Mouse (Mus musculus) myocyte (in vitro differentiated cells): Measurements from ENCODE around the gene Itpkc.

Source experiments
- E2F4 ChIP-seq: IDR thresholded peaks from one replicate; pipeline ENCODE4 v1.6.1; 2011; ENCODE audit warnings: mild to moderate bottlenecking, control low read depth, moderate library complexity; ENCODE audit not compliant: insufficient read depth
- MAX ChIP-seq: IDR thresholded peaks from one replicate; pipeline ENCODE4 v1.6.1; 2011; ENCODE audit warnings: low read depth, mild to moderate bottlenecking, control low read depth
- MYOG ChIP-seq, 3 experiments: IDR thresholded peaks; one replicate each; pipeline ENCODE4 v1.6.1; 2011; ENCODE audit warnings: control low read depth in 2 of 3, low read depth in 2 of 3, mild to moderate bottlenecking in 2 of 3; ENCODE audit not compliant: insufficient read length in 2 of 3, control insufficient read depth in 1 of 3, insufficient read depth in 1 of 3
- POLR2A ChIP-seq: IDR thresholded peaks from one replicate; pipeline ENCODE4 v1.6.1; 2011; ENCODE audit warnings: low read depth, mild to moderate bottlenecking, control low read depth, moderate library complexity; ENCODE audit not compliant: insufficient read length
- POLR2AphosphoS2 ChIP-seq: IDR thresholded peaks from one replicate; pipeline ENCODE4 v1.6.1; 2011; ENCODE audit warnings: low read depth, control low read depth; ENCODE audit not compliant: insufficient read length
- REST ChIP-seq: IDR thresholded peaks from one replicate; pipeline ENCODE4 v1.6.1; 2011; ENCODE audit warnings: mild to moderate bottlenecking, control low read depth, moderate library complexity; ENCODE audit not compliant: insufficient read depth, insufficient read length
- USF1 ChIP-seq: IDR thresholded peaks from one replicate; pipeline ENCODE4 v1.6.1; 2011; ENCODE audit warnings: low read depth, mild to moderate bottlenecking, control low read depth, moderate library complexity

GRCm38 (mm10) chr7:27212626-27213025 lies 15.8 kb downstream of the Itpkc start:
- TF ChIP-seq POLR2AphosphoS2 (no peak), E2F4 (no peak), POLR2A (no peak), MYOG (IDR thresholded peaks at IDR 0.05; ENCODE audit: control insufficient read depth in 1 of 3, insufficient read depth in 1 of 3, insufficient read length in 2 of 3, low read depth in 2 of 3) (no peak), REST (no peak), MAX (no peak), USF1 (no peak)
